ENCODE assay signal across 8 mouse cellular contexts in genomic region chr10:66853258-66853657, GRCm38 (mm10).
A peak's percentile ranks its signal among the peaks of the same experiment; 100 is the strongest.
DNase-seq lines count a peak whose midpoint lies in the region; ATAC-seq and TF ChIP-seq lines count a peak whose summit lies in the region.

No protein-coding gene starts in this region.

- no peaks in the 10 kb centered on the region for H3K9me3 ChIP-seq in ES-Bruce4 (replicated peaks; ENCODE audit: control insufficient read depth, insufficient read depth, low read length, poor library complexity, severe bottlenecking)
- no peaks in the 10 kb centered on the region for H3K9me3 ChIP-seq in forebrain, embryonic 14.5 days (replicated peaks; ENCODE audit: control insufficient read depth, low read length)
- no peaks in the 10 kb centered on the region for H3K9me3 ChIP-seq in neural tube, embryonic 14.5 days (ENCODE audit: control insufficient read depth, low read length)

- TF ChIP-seq POLR2A in ES-Bruce4 (IDR thresholded peaks at IDR 0.05; ENCODE audit: insufficient read depth, low read length): no peak
- TF ChIP-seq POLR2A in testis, adult 2 months (IDR thresholded peaks at IDR 0.05; ENCODE audit: control insufficient read depth, low read depth, low read length): no peak

- no peak overlapping the region for H3K27ac ChIP-seq in ES-Bruce4 (ENCODE audit: insufficient read depth, low read length)
- H3K27ac ChIP-seq in forebrain, embryonic 14.5 days (ENCODE audit: low read depth, low read length): no peak overlapping the region
- H3K27ac ChIP-seq in neural tube, embryonic 14.5 days (ENCODE audit: low read depth, low read length): no peak overlapping the region
- H3K27ac ChIP-seq in testis, adult 2 months (ENCODE audit: control insufficient read depth, insufficient read depth, low read depth, low read length): no peak overlapping the region

- TF ChIP-seq CTCF in ES-Bruce4 (IDR thresholded peaks at IDR 0.05; ENCODE audit: low read depth, low read length): peak; percentile 43
- TF ChIP-seq CTCF in testis, adult 2 months (IDR thresholded peaks at IDR 0.05; ENCODE audit: control insufficient read depth, insufficient read depth, insufficient replicate concordance, low read depth, low read length): peak; percentile 15; the same call in 1 of the 2 replicates

- 7% methylated on average over 13 of the region's 13 CpGs for WGBS in forebrain, embryonic 14.5 days
- 10% methylated on average over 13 of the region's 13 CpGs for WGBS in neural tube, embryonic 14.5 days

- ATAC-seq in forebrain, embryonic 14.5 days: peak; percentile 63
- peak; percentile 41; the same call in 1 of the 2 replicates for ATAC-seq in neural tube, embryonic 14.5 days (ENCODE audit: low read depth)

- no peaks in the 10 kb centered on the region for H3K36me3 ChIP-seq in ES-Bruce4 (ENCODE audit: control insufficient read depth, insufficient read depth, low read length, poor library complexity, severe bottlenecking)
- no peaks in the 10 kb centered on the region for H3K36me3 ChIP-seq in forebrain, embryonic 14.5 days (ENCODE audit: control insufficient read depth, insufficient read depth, low read length)
- H3K36me3 ChIP-seq in neural tube, embryonic 14.5 days (ENCODE audit: control insufficient read depth, insufficient read depth, low read length): no peaks in the 10 kb centered on the region
- H3K36me3 ChIP-seq in testis, adult 2 months (ENCODE audit: control insufficient read depth, insufficient read depth, low read length): no peaks in the 10 kb centered on the region

- intact Hi-C loops in heart, postnatal 10 days (cut with DNase I): loop anchor here (5.0 to 10.0 kb wide), 4 partner anchors 54 to 872 kb away; no protein-coding TSS in a partner anchor

- H3K27me3 ChIP-seq in ES-Bruce4 (ENCODE audit: control insufficient read depth, insufficient read depth, low read length, poor library complexity, severe bottlenecking): no peaks in the 10 kb centered on the region
- H3K27me3 ChIP-seq in forebrain, embryonic 14.5 days (replicated peaks; ENCODE audit: control insufficient read depth, insufficient read depth, low read length): no peaks in the 10 kb centered on the region
- H3K27me3 ChIP-seq in neural tube, embryonic 14.5 days (ENCODE audit: control insufficient read depth, insufficient read depth, low read length): no peaks in the 10 kb centered on the region
- no peaks in the 10 kb centered on the region for H3K27me3 ChIP-seq in testis, adult 2 months (ENCODE audit: control insufficient read depth, insufficient read depth, low read length)

- no peak overlapping the region for H3K4me3 ChIP-seq in ES-Bruce4 (ENCODE audit: low read depth, low read length)
- no peak overlapping the region for H3K4me3 ChIP-seq in forebrain, embryonic 14.5 days (ENCODE audit: low read depth, low read length)
- H3K4me3 ChIP-seq in neural tube, embryonic 14.5 days (ENCODE audit: low read depth, low read length): no peak overlapping the region
- no peak overlapping the region for H3K4me3 ChIP-seq in testis, adult 2 months (ENCODE audit: control insufficient read depth, low read depth, low read length)

- peak; percentile 63 for DNase-seq in c-Kit-positive CD71-positive TER-119-negative erythroid progenitor cells, embryonic 14.5 days (ENCODE audit: low read depth)
- peak; percentile 89 for DNase-seq in forebrain, embryonic 14.5 days (ENCODE audit: low spot score)
- DNase-seq in heart, postnatal 10 days: peak; percentile 90 to 93
- DNase-seq in layer of hippocampus, adult 11-12 months (ENCODE audit: low spot score): peak; percentile 86
- peak; percentile 80 to 81 for DNase-seq in lung, adult 18-20 months

- no peaks in the 10 kb centered on the region for H3K4me1 ChIP-seq in ES-Bruce4 (ENCODE audit: control insufficient read depth, insufficient read depth, low read length)
- H3K4me1 ChIP-seq in forebrain, embryonic 14.5 days (ENCODE audit: control insufficient read depth, insufficient read depth, low read length): no peaks in the 10 kb centered on the region
- no peaks in the 10 kb centered on the region for H3K4me1 ChIP-seq in neural tube, embryonic 14.5 days (ENCODE audit: control insufficient read depth, insufficient read depth, low read length)
- no peaks in the 10 kb centered on the region for H3K4me1 ChIP-seq in testis, adult 2 months (ENCODE audit: control insufficient read depth, insufficient read depth, low read length)

- no peak for TF ChIP-seq EP300 in ES-Bruce4 (IDR thresholded peaks at IDR 0.05; ENCODE audit: insufficient read depth, low read depth, low read length)

- no peak overlapping the region for H3K9ac ChIP-seq in ES-Bruce4 (ENCODE audit: low read depth, poor library complexity, severe bottlenecking)
- H3K9ac ChIP-seq in forebrain, embryonic 14.5 days (ENCODE audit: low read length): no peak overlapping the region
- no peak overlapping the region for H3K9ac ChIP-seq in neural tube, embryonic 14.5 days (replicated peaks; ENCODE audit: low read depth, low read length)

- H3K4me2 ChIP-seq in forebrain, embryonic 14.5 days (ENCODE audit: low read length): peak overlapping the region; percentile 1; the same call in 1 of the 2 replicates
- H3K4me2 ChIP-seq in neural tube, embryonic 14.5 days (ENCODE audit: low read depth, low read length): no peak overlapping the region
